19 mouse cellular contexts compared by ENCODE assay signal in the genomic region with DNA sequence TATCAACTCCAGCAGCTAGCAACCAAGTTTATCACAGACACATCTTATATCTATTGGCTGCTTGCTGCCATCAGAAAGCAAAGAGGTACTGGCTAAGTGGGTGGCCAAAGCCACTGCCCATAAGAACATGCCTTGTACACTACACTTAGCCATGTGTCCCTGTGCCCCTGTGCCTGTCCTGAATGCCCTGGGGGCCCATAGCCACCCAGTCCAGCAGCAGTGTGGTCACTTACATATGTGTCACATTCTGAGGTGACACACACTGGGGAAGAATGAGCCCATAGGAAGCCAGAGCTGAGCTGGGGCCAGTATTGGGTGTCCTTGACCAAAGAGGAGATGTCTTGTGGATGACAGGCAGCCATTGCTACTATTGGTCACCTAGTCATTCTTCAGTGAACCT.
"Had no signal": no experiment of that assay in that cellular context is flagged by ENCODE, and none has a peak within 500 bp of the region (broad histone marks: within the 10 kb centered on the region; RNA-seq: fewer than 3 reads in every experiment).

No protein-coding gene starts in this region.

- ATAC-seq: liver, postnatal 0 days; lung, postnatal 0 days had no signal

- H3K27ac ChIP-seq: liver, embryonic 15.5 days; lung, embryonic 15.5 days; macrophage; midbrain, embryonic 12.5 days; neural tube, embryonic 13.5 days; neural tube, embryonic 15.5 days; stomach, embryonic 15.5 days; stomach, postnatal 0 days had no signal

- DNase-seq: liver, postnatal 0 days; lung, adult 2 months; lung, postnatal 14 days; lung, postnatal 36 days; midbrain, embryonic 14.5 days; right cerebral cortex, postnatal 14 days; thymus, adult 2 months; thymus, postnatal 25 days; thymus, postnatal 4 days had no signal

- H3K4me3 ChIP-seq: liver, embryonic 15.5 days; lung, embryonic 15.5 days; megakaryocyte, embryonic 14.5 days; midbrain, embryonic 12.5 days; neural tube, embryonic 13.5 days; neural tube, embryonic 15.5 days; stomach, embryonic 15.5 days had no signal

- H3K36me3 ChIP-seq: liver, embryonic 15.5 days; stomach, embryonic 15.5 days had no signal

- H3K9ac ChIP-seq: liver, embryonic 15.5 days; liver, postnatal 0 days; lung, embryonic 15.5 days; midbrain, embryonic 12.5 days; neural tube, embryonic 13.5 days; neural tube, embryonic 15.5 days; stomach, embryonic 15.5 days had no signal

- H3K9me3 ChIP-seq: liver, embryonic 15.5 days; lung, embryonic 15.5 days; midbrain, embryonic 12.5 days; neural tube, embryonic 13.5 days; neural tube, embryonic 15.5 days; stomach, embryonic 15.5 days had no signal

- H3K27me3 ChIP-seq: liver, embryonic 15.5 days; lung, embryonic 15.5 days; midbrain, embryonic 12.5 days; neural tube, embryonic 13.5 days; neural tube, embryonic 15.5 days; stomach, embryonic 15.5 days had no signal

- H3K4me2 ChIP-seq: liver, embryonic 15.5 days; lung, embryonic 15.5 days; midbrain, embryonic 12.5 days; neural tube, embryonic 13.5 days; neural tube, embryonic 15.5 days; stomach, embryonic 15.5 days had no signal

- H3K4me1 ChIP-seq: liver, embryonic 15.5 days; lung, embryonic 15.5 days; midbrain, embryonic 12.5 days; neural tube, embryonic 13.5 days; neural tube, embryonic 15.5 days; stomach, embryonic 15.5 days had no signal
